In the genomic region with DNA sequence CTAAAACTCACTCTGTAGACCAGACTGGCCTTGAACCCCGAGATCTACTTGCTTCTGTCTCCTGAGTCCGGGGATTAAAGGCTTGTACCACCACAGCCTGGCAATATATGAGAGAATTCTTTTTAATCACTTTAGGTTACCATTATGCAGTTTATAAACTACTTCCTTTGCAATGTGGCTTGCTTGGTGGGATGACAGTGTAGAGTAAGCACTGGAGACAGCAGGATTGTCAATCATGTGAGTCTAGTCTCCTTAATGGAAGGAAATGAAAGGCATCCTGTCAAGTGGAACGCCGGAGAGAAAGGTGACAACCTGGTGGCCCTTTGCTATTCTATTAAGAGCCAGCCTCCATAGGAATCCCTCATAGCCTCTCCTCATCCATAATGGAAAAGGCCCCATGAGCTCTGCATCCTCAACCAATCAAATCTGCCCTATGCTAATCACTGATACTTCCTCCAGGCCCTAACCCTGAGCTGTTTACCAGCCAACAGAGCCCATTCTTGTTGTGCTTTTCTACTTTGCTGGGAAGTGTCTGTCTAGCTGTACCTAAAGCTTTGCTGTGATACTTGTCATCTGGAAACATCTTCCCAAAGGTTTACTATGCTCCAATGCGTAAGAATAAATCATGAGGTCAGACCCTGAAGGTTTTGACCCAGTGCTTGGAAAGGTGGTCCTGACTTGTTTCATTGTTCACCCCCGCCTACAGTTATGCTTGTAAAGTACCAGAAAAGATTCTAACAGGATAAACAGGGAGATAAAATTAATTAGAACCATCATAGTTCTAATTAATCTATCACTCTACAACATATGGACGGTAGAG, we compare ENCODE assay signal across 17 mouse cellular contexts.
DNase-seq lines count a peak whose midpoint lies in the region; ATAC-seq and TF ChIP-seq lines count a peak whose summit lies in the region.
"Had no signal": no experiment of that assay in that cellular context is flagged by ENCODE, and none has a peak within 500 bp of the region (broad histone marks: within the 10 kb centered on the region; RNA-seq: fewer than 3 reads in every experiment).

No protein-coding gene starts in this region.

- H3K27me3 ChIP-seq in hindbrain, embryonic 12.5 days: no peaks in the 10 kb centered on the region
- H3K27me3 ChIP-seq in hindbrain, embryonic 13.5 days: no peaks in the 10 kb centered on the region
- no peaks in the 10 kb centered on the region for H3K27me3 ChIP-seq in midbrain, embryonic 12.5 days
- no peaks in the 10 kb centered on the region for H3K27me3 ChIP-seq in heart, embryonic 11.5 days (ENCODE audit: control insufficient read depth, insufficient read depth, low read length)
- H3K27me3 ChIP-seq: embryonic facial prominence, embryonic 12.5 days had no signal

- H3K4me1 ChIP-seq in hindbrain, embryonic 12.5 days: peaks cover 8% of the 10 kb centered on the region
- peaks cover 9% of the 10 kb centered on the region; the same call in 1 of the 2 replicates for H3K4me1 ChIP-seq in hindbrain, embryonic 13.5 days (replicated peaks)
- H3K4me1 ChIP-seq in midbrain, embryonic 12.5 days: peaks cover 11% of the 10 kb centered on the region
- H3K4me1 ChIP-seq in heart, embryonic 11.5 days (ENCODE audit: control insufficient read depth, insufficient read depth, low read length): no peaks in the 10 kb centered on the region
- H3K4me1 ChIP-seq: embryonic facial prominence, embryonic 12.5 days; limb, embryonic 10.5 days had no signal

- H3K4me3 ChIP-seq in hindbrain, embryonic 12.5 days: no peak overlapping the region
- no peak overlapping the region for H3K4me3 ChIP-seq in hindbrain, embryonic 13.5 days
- H3K4me3 ChIP-seq in midbrain, embryonic 12.5 days: no peak overlapping the region
- no peak overlapping the region for H3K4me3 ChIP-seq in heart, embryonic 11.5 days (ENCODE audit: low read depth, low read length)
- H3K4me3 ChIP-seq: embryonic facial prominence, embryonic 12.5 days; left cerebral cortex, adult 2 months; limb, embryonic 10.5 days had no signal

- no peak for TF ChIP-seq POLR2A in brain, embryonic 14.5 days (IDR thresholded peaks at IDR 0.05; ENCODE audit: borderline replicate concordance, extremely low read depth, insufficient read depth, insufficient read length, poor library complexity, severe bottlenecking)

- H3K4me2 ChIP-seq in hindbrain, embryonic 12.5 days (replicated peaks): no peak overlapping the region
- H3K4me2 ChIP-seq in hindbrain, embryonic 13.5 days: no peak overlapping the region
- H3K4me2 ChIP-seq in midbrain, embryonic 12.5 days (replicated peaks): no peak overlapping the region
- no peak overlapping the region for H3K4me2 ChIP-seq in heart, embryonic 11.5 days
- H3K4me2 ChIP-seq: embryonic facial prominence, embryonic 12.5 days; liver, embryonic 11.5 days had no signal

- H3K9ac ChIP-seq in hindbrain, embryonic 12.5 days: no peak overlapping the region
- H3K9ac ChIP-seq in hindbrain, embryonic 13.5 days: no peak overlapping the region
- H3K9ac ChIP-seq in midbrain, embryonic 12.5 days (replicated peaks): no peak overlapping the region
- no peak overlapping the region for H3K9ac ChIP-seq in heart, embryonic 11.5 days (ENCODE audit: low read depth, low read length)
- H3K9ac ChIP-seq: embryonic facial prominence, embryonic 12.5 days had no signal

- no peak for TF ChIP-seq CTCF in brain, embryonic 14.5 days (IDR thresholded peaks at IDR 0.05; ENCODE audit: borderline replicate concordance, extremely low read depth, insufficient read depth, insufficient read length)

- no peaks in the 10 kb centered on the region for H3K9me3 ChIP-seq in hindbrain, embryonic 12.5 days (replicated peaks)
- no peaks in the 10 kb centered on the region for H3K9me3 ChIP-seq in hindbrain, embryonic 13.5 days
- no peaks in the 10 kb centered on the region for H3K9me3 ChIP-seq in midbrain, embryonic 12.5 days
- no peaks in the 10 kb centered on the region for H3K9me3 ChIP-seq in heart, embryonic 11.5 days (replicated peaks; ENCODE audit: control insufficient read depth, low read length)
- H3K9me3 ChIP-seq: embryonic facial prominence, embryonic 12.5 days; G1E; limb, embryonic 10.5 days had no signal

- H3K36me3 ChIP-seq in hindbrain, embryonic 12.5 days: no peaks in the 10 kb centered on the region
- no peaks in the 10 kb centered on the region for H3K36me3 ChIP-seq in hindbrain, embryonic 13.5 days
- no peaks in the 10 kb centered on the region for H3K36me3 ChIP-seq in midbrain, embryonic 12.5 days
- no peaks in the 10 kb centered on the region for H3K36me3 ChIP-seq in heart, embryonic 11.5 days (ENCODE audit: control insufficient read depth, insufficient read depth, low read length)
- H3K36me3 ChIP-seq: embryonic facial prominence, embryonic 12.5 days; G1E; limb, embryonic 10.5 days had no signal

- no peak overlapping the region; the same call in 1 of the 2 replicates for H3K27ac ChIP-seq in hindbrain, embryonic 12.5 days
- H3K27ac ChIP-seq in hindbrain, embryonic 13.5 days: no peak overlapping the region; the same call in 1 of the 2 replicates
- H3K27ac ChIP-seq in midbrain, embryonic 12.5 days (replicated peaks): peak overlapping the region; percentile 49; the same call in 1 of the 2 replicates
- H3K27ac ChIP-seq in heart, embryonic 11.5 days (ENCODE audit: low read depth, low read length): no peak overlapping the region
- H3K27ac ChIP-seq: embryonic facial prominence, embryonic 12.5 days; left cerebral cortex, adult 2 months; limb, embryonic 10.5 days had no signal

- WGBS in hindbrain, embryonic 12.5 days: 56% methylated on average over 7 of the region's 7 CpGs
- 55% methylated on average over 7 of the region's 7 CpGs for WGBS in hindbrain, embryonic 13.5 days
- 51% methylated on average over 7 of the region's 7 CpGs for WGBS in midbrain, embryonic 12.5 days
- 70% methylated on average over 7 of the region's 7 CpGs for WGBS in heart, embryonic 11.5 days (ENCODE audit: insufficient replicate concordance)

- peak; percentile 86 for ATAC-seq in hindbrain, embryonic 12.5 days (ENCODE audit: low FRiP score)
- ATAC-seq in hindbrain, embryonic 13.5 days (ENCODE audit: low FRiP score): no peak
- peak; percentile 93 for ATAC-seq in midbrain, embryonic 12.5 days (ENCODE audit: low FRiP score, low read depth)
- ATAC-seq in heart, embryonic 11.5 days (replicated peaks; ENCODE audit: insufficient number of reproducible peaks, low FRiP score, low TSS enrichment): no peak

- peak; percentile 58 for DNase-seq in brain, embryonic 14.5 days (ENCODE audit: low read depth)
- DNase-seq in embryo, embryonic 11 days: peak; percentile 23
- no peak for DNase-seq in lung, postnatal 14 days
- DNase-seq in cerebellum, adult 9-11 months: no peak
- DNase-seq: heart, adult 18-20 months; kidney, adult 18-20 months; lung, adult 2 months; lung, postnatal 4 days had no signal

Comparison
In these comparisons a context has a peak if more than half of its experiments do, and no peak if none do; other contexts are left out.
1. ATAC-seq: peak in hindbrain, embryonic 12.5 days (single experiment) and midbrain, embryonic 12.5 days (single experiment); none in hindbrain, embryonic 13.5 days (single experiment) and heart, embryonic 11.5 days (single experiment).
2. DNase-seq: peak in brain, embryonic 14.5 days (single experiment) and embryo, embryonic 11 days (single experiment); none in lung, postnatal 14 days (single experiment) and cerebellum, adult 9-11 months (single experiment).